Mouse (Mus musculus) fibroblast of lung, adult 2 months (primary cell): ENCODE measurements at regions not wholly inside any gene's neighbourhood (a gene's known extent, or its start where the extent isn't known, plus 50 kb on each side); places are given as distances from the start of the nearest gene placed in this dataset.
"Not testable (repeated sequence)": the region's sequence is repeated elsewhere in the genome, so short reads cannot be mapped to it uniquely, and the experiment has no call there.

Experiments
- DNase-seq: peaks from one replicate; pipeline ENCODE4 v3.0.0-alpha.2; 2011; ENCODE audit warnings: low read depth

DNA sequence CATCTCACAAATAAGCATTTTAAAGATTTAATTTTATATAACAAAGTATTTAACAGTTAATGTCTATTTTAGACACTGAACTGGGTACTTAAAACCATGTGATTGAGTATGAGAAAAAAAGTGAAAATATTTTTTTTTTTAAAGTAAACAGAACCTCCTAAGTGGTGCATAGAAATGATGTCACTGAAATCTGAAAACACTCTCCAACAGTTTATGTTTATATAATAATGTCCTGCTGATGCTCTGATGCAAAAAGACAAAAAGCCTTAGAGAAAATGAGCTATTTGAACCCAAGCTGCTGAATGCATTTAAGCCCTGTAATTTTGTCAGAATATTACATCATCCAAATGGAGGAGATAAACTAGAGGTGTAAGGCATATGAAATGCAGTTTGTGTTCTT is 3447.1 kb downstream of the 9330182O14Rik start:
- no peak for DNase-seq

DNA sequence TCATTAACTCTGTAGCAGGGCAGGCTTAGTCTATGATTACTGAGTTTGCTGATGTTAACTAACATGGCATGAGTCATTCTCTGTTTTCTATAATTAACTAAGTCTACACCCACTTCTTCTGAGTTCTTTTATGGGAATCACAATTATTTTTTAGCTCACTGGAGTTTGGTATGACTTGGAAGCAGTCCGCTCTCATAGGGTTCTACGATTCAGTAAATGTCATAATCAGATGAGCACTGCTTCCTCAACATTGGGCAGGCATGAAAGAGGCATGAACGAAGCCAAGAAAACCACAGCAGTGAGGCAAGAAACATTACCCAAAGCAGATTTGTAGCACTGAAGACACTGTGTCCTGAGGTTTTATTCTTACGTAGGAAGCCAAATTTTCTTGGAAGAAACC is 3451.6 kb downstream of the 9330182O14Rik start:
- peak; percentile 49 for DNase-seq

DNA sequence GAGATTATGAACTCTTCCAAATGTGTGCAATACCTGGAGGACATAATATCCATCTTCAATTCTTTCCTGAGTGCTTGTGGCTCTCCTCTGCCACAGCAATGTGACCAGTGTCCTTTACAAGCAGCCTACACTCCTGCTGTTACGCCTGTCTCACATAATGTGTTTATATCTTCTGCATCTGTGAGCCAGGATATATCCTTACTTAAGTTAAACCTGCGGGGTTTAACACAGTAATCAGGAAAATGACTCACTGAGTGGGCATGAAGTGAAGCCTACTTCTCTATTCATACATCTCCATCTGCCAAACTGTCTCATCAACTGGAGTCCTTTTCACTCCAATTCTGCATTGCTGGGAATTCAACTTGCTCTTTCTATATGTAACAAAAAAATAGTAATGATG is 3453.9 kb downstream of the 9330182O14Rik start:
- DNase-seq: no peak

DNA sequence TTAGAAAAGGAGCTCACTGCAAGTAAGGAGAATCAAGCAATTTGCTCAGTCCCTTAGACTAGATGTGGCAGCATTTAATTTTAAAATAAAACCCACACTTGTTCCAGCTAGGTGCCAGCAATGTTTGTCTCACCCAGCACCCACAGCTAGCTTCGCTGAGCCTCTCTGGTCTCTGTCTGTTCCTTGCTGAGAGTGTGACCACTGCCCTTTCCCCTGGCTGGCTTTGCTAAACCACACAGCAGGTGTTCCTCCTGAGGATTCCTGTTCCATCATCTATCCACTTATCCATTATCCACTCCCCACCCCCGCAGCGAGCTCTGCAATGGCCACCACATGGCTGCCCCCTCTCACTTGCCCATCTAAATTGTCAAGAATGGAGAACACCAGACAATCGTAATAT is 3473.5 kb downstream of the 9330182O14Rik start:
- no peak for DNase-seq

DNA sequence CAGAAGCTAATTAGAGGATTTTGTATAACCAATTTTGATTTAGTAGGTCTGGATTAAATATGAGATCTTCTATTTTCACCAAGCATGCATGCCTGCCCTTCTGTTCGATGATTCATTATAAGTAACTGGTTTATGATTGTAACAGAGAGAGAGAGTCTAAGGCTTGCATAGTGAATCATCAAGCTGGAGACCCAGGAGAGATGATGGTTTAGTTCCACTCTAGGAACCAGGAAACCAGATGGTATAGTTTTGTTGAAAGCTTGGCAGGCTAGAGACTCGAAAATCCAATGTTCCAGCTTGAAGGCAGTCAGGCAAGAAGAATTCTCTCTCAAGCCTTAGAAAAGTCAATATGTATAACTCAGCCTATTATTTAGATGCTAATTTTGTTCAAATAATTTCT is 3475.7 kb downstream of the 9330182O14Rik start:
- no peak for DNase-seq

DNA sequence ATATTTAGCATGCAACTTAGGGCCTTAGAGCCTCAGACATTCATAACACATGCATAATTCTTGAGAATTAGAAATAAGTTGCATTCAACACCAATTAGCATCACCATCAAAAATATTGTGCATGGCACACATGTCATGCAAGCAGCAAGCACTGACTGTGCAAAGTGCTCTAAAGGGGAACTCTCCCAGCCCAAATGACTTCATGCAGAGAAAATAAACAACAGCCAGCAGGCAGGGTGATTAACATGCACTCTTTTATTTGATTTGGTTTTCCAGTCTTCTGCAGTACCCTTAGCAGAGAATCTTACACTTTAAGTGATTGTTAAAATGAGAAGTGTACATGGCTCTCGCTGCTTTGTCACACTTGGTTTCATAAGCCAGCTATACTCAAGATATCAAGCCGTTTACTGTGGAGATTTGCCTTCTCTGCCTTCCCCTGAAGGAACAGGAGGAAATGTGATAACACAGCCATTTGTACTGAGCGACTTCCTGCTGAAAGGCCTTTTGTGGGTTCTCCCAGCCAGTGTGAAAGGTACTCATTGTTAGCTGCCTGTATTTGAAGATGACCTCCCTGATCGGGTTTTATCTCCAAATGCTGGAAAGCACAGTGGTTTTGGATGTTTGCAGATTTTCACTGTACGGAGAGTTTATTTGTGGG is 3480.0 kb downstream of the 9330182O14Rik start:
- no peak for DNase-seq

DNA sequence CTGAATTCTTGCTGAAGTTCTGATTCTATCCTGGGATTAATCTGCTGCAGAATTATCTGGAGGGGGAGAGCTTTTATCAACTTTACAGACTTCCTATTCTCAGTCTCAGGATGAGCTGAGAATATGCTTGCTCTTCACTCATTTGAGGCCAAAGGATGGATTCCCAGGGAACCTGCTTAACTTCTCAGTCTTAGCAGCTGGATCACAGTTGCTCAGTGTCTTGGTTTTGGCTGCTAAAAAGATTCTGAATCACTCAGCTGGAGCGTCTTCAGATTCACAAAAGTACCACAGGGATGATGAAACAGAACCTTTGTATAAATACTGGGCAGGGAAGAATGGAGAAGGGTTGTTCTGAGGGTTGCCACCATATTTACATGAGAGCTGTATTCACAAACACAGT is 3481.6 kb downstream of the 9330182O14Rik start:
- DNase-seq: no peak

DNA sequence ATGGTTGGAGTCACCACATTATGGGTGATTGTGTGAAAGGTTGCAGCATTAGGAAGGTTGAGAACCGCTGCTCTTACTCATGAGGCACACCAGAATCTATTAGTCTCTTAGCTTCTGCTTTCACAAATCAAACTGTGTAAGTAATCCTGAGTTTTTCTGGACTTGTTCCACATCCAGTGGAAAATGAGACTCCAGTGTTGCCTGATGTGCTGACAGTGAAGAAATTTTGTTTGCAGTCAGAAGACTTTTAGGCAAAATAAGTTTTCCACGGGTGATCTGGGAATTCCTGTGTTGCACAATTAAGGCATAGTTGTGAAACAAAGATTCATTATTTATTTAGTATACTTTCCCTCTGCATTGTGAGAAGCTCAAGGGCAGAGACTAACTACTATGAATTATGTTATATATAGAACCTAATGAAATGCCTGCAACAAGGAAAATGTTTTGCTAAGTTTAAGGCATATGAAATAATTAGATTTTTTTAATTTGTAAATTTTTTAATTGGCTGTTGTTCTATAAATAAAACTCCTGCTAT is 3490.3 kb downstream of the 9330182O14Rik start:
- peak; percentile 94 for DNase-seq

DNA sequence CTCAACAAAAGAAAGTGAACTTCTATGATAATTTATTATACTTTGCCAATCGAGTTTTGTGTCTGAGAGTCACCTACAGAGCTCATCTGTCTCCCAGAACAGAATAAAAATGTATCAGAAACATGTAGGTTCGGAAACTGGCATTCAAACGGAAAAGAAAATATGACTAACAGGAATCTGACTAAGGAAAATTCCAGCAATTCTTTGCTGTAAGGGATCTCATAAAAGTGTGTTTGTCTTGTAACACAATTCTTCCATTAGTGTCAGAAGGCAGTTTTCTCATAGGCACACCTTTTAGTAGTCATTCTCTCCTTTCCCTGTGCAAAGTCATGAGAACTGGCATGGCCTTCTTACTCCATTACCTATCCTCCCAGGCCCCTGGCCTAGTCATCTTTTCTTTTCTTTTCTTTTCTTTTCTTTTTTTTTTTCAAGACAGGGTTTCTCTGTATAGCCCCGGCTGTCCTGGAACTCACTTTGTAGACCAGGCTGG is 3490.9 kb downstream of the 9330182O14Rik start:
- peak; percentile 59 for DNase-seq

DNA sequence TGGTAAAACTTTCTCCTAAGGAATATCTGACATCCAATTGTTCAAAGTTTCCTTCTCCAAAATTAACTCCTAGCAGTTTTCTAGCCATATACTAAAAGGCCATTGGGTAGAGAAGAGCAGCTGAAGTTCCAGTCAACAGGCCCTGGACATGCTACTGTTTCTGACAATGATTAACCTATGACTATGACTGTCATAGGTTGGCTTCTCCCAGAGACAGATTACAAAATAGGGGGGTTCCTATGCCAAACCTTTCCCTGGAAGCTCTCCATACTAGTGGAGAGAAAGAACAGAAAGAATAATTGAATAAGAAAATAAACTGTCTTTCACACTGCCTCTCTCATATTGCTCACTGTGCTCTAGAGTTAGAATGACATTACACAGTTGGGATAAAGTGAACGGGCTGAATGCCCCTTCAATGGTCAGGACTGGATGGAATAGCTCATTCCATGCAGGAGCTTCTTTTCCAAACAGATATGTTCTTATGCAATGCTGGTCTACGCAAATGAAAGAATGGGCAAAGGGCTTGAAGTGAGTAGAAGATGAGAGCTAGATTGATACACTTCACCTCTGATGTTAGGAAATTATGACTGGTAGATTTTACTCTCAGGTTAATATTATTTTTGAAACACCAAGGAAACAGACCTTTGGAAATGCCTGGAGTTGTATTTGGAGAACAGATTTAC is 3516.8 kb downstream of the 9330182O14Rik start:
- peak; percentile 5 for DNase-seq

DNA sequence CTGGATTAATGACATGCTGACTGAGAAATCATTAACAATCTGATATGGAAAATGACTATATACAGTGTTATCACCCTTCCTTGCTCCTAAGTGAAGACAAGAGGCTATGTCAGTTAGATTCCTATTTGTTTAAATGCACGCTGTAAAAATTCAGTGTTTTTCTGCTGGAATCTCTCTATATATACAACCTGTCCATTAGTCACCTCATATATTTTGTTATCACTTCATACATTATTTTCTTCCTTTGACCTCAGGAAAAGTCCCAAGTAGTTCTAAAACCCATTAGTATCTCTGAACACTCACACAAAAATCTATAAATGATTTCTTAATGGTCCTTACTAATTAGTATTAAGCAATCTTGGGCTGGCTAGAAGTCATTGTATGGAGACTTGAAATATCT is 3529.5 kb downstream of the 9330182O14Rik start:
- no peak for DNase-seq

DNA sequence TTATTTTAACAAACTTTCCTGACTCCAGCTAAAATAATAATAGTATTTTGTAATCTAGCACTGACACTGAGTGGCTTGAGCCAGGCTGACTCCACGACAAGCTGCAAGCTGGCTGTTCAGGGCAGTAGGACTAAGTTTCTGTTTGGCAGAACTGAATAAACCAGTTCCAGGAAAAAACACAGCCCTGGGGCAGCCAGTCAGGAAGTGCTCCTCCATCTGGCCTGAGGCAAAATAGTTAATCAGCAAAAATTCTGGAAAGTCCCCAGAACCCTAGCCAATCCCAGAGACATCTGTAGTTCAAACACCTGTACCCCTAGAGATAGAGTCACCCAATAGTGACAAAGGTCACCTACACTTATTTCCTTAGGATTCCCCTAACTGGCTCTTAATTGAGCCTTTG is 3544.7 kb downstream of the 9330182O14Rik start:
- no peak for DNase-seq

DNA sequence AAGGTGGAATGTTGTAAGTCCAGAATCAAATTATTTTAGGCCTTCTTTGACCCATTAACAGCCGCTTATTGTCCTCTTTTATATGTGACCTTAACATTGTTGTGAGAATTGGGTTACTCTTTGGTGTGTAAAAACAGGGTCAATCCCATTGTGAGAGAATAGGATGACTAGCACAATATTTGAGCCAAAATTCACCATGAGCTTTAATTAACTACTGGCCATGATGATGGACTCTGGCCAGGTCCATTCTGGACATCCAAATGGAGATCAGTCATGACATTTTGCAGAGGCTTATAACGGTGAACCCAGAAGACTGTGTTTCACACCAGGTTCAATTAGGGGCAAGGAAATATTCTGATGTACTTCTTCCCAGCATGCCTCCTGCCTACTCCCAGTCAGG is 3548.0 kb downstream of the 9330182O14Rik start:
- no peak for DNase-seq

DNA sequence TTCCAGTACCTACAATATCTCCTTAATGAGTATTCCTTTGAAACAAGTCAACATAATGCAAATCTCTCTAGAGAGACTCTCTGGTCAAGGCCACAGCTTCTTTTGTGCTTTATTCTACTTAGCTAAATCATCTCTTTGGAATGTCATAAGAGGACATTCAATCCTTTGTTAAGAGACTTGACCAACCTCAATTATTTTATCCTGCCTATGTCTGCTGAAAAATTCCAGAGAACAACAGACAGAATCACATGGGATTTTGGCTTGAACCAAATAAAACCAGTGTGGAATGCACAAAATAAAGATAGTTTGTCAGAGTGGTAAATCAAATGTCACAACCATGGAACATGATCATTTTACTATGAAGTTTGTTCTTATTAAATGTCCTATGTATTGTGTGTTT is 3557.8 kb downstream of the 9330182O14Rik start:
- not testable (repeated sequence) for DNase-seq

DNA sequence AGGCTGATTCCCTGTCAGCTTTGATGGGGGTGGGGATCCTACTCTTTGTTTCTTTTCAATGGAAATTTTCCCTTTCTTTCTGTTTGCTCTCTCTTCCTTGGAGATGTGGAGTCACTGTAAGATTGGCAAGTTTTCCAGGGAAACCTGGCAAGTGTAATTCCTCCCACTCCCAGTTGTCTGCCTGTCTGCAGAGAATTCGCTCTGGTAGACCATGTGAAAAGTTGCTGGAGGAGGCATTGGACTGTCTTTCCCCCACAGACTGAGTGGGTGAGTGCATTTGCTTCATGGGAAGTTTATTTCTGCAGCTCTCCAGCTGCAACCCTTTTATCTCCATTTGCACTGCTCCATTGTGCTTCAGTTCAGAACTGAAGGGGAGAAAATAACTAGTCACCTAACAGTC is 3561.3 kb downstream of the 9330182O14Rik start:
- no peak for DNase-seq

DNA sequence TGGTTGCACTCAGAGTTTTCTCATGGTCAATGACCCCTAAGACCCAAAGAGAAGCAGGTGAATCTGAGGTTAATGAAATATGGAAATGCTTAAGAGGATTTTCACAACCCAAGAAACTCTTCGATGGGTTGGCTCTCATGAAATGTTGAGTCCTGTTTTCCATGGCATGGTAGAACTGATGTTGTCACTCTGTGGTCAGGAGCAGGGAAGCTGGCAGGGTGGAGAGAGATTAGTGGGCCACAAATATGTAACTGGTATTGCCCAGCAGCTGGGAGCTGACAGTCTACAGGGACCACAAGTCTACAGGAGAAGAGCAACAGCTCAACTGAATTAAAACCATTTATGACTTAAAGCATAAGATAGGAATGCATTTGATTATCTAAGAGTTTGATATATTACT is 3582.9 kb downstream of the 9330182O14Rik start:
- peak; percentile 90 for DNase-seq

DNA sequence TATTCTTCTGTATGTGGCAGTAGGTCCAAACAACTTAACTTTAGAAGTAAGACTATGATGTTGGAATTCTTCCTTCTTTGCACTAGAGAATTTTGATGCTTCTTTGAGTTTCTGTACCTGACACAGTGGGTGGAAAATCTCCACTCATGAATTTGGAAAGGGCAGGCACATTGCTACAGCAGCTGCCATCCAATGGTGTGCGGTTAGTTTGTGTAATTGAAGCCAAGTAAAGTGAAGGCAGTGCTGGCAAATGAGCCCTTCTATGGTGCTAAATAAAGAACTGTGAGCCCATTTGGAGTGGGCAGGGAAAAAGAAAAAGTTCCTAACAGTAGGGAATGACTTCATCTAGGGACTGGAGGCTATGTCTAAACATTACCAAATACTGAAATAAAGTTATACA is 3583.4 kb downstream of the 9330182O14Rik start:
- DNase-seq: peak; percentile 71

DNA sequence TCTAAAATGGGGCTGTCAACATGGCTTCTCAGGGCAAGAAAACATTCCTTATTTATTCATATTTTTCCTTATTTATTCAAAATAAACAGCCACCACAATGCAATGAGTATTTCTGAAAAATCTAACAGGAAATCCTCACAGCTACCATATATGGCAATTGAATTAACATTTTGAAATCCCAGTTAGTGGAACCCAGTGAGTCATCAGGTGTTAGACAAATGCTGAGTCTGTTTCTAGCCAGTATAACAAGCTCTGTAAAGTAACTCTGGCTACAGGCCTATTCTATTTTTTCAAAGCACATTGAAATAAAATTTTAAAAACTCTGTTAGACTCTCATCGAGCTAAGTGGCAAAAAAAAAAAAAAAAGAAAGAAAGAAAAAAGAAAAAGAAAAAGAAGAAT is 3586.8 kb downstream of the 9330182O14Rik start:
- peak; percentile 21 for DNase-seq

DNA sequence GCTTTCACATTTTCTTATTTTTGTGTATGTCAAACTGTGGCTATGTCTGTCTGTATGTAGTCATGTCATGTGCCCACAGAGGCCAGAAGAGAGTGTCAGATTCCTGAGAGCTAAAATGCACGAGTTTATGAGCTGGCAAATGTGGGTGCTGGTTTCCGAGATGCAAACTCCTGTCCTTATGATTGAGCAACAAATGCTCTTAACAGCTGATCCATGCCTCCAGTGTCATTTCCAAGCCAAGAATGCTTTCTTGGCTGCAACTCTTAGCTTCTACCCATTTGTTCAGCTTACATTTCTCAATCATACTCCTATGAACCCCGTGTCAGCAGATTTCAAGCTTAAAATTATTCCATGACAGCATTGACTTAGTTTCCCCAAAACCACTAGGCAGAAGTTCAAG is 3601.5 kb downstream of the 9330182O14Rik start:
- DNase-seq: peak; percentile 44

DNA sequence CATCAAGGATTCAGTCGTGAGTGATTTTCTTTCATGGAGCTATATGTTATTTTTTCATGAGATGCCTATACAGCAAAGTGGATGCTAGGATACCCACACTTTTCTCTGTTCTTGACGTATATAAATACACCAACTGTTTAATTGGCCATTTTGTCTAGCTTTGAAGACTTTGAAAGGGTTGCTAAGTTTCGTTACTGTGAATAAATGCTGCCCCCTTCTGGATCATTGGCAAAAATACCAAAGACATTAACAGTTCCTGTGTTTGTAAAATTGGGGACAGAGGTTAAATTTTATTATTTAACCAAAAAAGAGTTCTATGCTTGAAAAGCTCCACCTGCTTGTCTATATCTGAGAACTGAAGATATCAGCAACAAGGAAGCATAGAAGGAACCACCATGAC is 3624.1 kb downstream of the 9330182O14Rik start:
- DNase-seq: peak; percentile 26

DNA sequence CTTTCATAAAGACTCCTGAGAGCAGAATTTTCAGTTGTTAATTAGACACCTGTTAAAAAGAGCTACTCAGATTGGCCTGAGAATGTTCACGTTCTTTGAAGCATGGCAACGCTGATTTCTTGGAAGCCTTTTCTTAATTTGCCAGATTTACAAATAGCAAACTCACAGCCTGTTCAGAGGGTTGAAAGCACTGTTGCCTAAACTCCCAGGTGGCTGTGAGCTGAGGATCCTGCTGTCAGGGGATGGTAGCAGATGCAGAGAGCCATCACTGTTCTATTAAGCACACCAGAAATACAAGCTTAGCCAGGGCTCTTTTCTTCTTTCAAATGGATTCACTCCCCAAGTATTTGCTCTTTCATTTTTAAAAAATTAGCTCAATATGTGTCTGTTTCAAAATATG is 3630.4 kb downstream of the 9330182O14Rik start:
- DNase-seq: no peak

DNA sequence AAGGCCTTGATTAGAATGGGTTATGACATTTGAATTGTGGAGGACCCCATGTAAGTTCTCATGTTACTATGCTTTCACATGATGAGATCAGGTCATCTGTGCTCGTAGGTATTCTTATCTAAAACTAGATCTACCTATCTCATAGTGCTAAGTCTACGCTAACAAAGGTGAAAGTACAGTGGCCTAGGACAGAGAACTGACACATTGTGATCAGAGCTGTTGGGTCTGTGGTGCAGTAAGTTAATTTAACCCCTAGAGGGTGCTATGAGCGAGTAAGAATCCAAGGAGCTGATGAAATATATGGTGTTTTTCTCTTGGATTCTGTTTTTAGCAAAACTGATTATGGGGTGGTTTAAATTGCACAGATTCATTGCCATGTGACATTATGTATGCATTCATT is 3638.6 kb downstream of the 9330182O14Rik start:
- peak; percentile 6 for DNase-seq

DNA sequence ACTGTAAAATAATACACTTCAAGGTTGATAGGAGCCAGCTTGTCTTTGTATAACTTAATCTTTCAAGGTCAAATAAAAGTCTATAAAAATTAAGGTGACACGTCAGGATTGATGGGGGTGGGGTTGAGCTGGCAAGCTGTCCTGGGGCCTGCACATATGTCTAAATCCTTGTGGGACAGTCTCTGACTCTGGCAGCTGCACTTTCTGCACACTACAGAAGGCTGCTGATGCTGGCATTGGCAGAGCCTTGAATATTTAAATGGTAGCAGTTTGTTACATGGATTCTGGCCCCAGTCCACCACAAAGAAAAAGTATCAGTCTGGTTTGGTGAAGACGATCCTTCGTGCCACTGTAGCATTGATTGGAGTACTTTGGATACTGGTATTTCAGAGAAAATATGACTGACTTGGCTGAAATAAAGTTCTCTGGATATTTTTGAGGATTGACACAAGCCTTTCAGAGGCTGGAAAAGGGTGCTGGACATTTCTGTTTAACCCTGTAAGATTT is 3648.0 kb downstream of the 9330182O14Rik start:
- DNase-seq: not testable (repeated sequence)
